In genomic region chrX:72650688-72651087, GRCm38 (mm10) we compare ENCODE assay signal across 23 mouse cellular contexts. TPM values are rescaled to one million over a fixed set of nuclear protein-coding genes. Genes with fewer than 3 reads are reported as not detected.
"Had no signal": no experiment of that assay in that cellular context is flagged by ENCODE, and none has a peak within 500 bp of the region (broad histone marks: within the 10 kb centered on the region; RNA-seq: fewer than 3 reads in every experiment).

No protein-coding gene starts in this region.

- H3K36me3 ChIP-seq: heart, embryonic 10.5 days; heart, embryonic 12.5 days; hindbrain, embryonic 10.5 days; hindbrain, embryonic 12.5 days; intestine, embryonic 15.5 days; limb, embryonic 10.5 days; limb, embryonic 12.5 days had no signal

- H3K9ac ChIP-seq: heart, embryonic 12.5 days; hindbrain, embryonic 12.5 days; hindbrain, embryonic 14.5 days; intestine, embryonic 15.5 days; limb, embryonic 12.5 days had no signal

- H3K9me3 ChIP-seq: heart, embryonic 10.5 days; heart, embryonic 12.5 days; hindbrain, embryonic 10.5 days; hindbrain, embryonic 12.5 days; intestine, embryonic 15.5 days; limb, embryonic 10.5 days; limb, embryonic 12.5 days had no signal

- H3K4me1 ChIP-seq: heart, embryonic 10.5 days; heart, embryonic 12.5 days; hindbrain, embryonic 12.5 days; intestine, embryonic 15.5 days had no signal

- H3K4me3 ChIP-seq: heart, embryonic 10.5 days; heart, embryonic 12.5 days; hindbrain, embryonic 10.5 days; hindbrain, embryonic 12.5 days; intestine, embryonic 15.5 days; layer of hippocampus, adult 2 months; left cerebral cortex, adult 2 months; limb, embryonic 10.5 days; limb, embryonic 12.5 days had no signal

- H3K27ac ChIP-seq: heart, embryonic 10.5 days; hindbrain, embryonic 10.5 days; hindbrain, embryonic 12.5 days; hindbrain, embryonic 14.5 days; intestine, embryonic 15.5 days; layer of hippocampus, adult 2 months; left cerebral cortex, adult 2 months; limb, embryonic 10.5 days; limb, embryonic 12.5 days had no signal

- H3K27me3 ChIP-seq: intestine, embryonic 15.5 days had no signal

- H3K4me2 ChIP-seq: heart, embryonic 12.5 days; hindbrain, embryonic 12.5 days; hindbrain, embryonic 14.5 days; intestine, embryonic 15.5 days; limb, embryonic 12.5 days had no signal

- DNase-seq: gastrocnemius, postnatal 25 days; heart, adult 18-20 months; heart, postnatal 10 days; heart, postnatal 4 days; kidney, adult 18-20 months; kidney, adult 8-10 months; kidney, postnatal 10 days; kidney, postnatal 25 days; kidney, postnatal 4 days had no signal

- ATAC-seq: hindbrain, embryonic 16.5 days; inflammation-experienced regulatory T-cells, adult 6 months; intestine, embryonic 15.5 days; intestine, postnatal 0 days had no signal

RNA-seq across cellular contexts. Expression of gene Gabra3, which starts 6.0 kb away (rescaled TPM):
- total RNA-seq: granulocyte monocyte progenitor cell, adult 5-6 weeks had no signal
- polyA plus RNA-seq: inflammation-experienced regulatory T-cells, adult 6 months had no signal
